Mouse (Mus musculus) cerebellum, adult (tissue): ENCODE results near the gene Ssh1.

Experiments used
- ATAC-seq: cut with Nextera tagmentation; 2 replicates; pipeline ENCODE4 v1.9.2; 2017; ENCODE audit warnings: mild to moderate bottlenecking, moderate library complexity, mixed read lengths; ENCODE audit not compliant: insufficient number of reproducible peaks, low FRiP score, low TSS enrichment

Gene Ssh1

GRCm38 (mm10) chr5:113996458-113996857, 2.8 kb upstream of the Ssh1 start:
- no peak for ATAC-seq

GRCm38 (mm10) chr5:113993031-113993486, 635 bp downstream of the Ssh1 start:
- ATAC-seq, result peak; percentile 27; the same call in 1 of the 2 replicates

GRCm38 (mm10) chr5:113992339-113992831, 1.3 kb downstream of the Ssh1 start:
- no peak for ATAC-seq

DNA sequence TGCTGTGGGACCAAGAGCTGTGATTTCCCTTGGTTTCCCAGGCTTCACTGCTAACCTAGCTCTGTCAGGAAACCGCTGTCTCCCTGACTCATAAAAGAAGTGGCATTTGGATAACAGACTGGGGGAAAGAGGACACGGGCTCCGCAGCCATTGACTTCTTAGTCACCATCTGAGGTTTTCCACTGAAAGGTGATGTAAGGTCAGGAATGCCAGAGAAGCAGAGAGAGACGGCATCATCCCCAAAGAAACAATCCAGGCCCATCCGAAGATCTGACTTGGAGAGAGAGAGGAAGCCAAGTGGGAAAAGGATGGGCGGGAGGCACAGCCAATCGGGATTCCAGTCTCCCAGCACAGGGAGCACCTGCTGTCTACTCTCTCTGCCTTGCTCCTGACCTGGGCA, 2.6 kb downstream of the Ssh1 start:
- ATAC-seq, result no peak

- no peak for ATAC-seq
Measured at GRCm38 (mm10) chr5:113990593-113990992, 3.1 kb downstream of the Ssh1 start.

DNA sequence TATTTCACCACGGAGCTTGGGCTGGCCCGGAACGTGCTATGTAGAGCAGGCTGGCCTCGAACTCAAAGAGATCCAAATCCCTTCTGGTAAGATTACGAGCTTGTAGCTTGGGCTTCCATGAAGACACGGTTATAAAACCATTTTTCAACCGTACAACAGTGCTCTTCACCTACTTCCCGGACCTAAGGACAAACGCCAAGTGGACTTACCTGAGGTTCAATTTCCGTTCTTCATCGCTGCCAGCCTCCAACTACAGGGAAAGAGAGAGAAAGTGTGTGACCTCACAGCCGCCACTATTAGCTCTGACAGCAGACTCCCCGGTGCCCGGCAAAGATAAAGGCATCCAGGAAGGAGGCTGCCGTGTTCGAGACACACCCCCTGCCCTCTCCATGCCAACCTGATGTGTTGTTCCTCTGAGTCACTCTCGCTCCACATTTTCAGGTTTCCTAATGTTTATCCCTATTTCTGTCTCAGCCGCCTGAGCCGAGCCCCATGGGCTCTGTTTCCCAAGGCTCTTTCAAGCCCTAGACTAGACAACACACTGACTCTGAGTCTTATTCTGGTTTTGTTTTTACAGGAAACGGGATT, 4.2 kb downstream of the Ssh1 start:
- ATAC-seq, result no peak

DNA sequence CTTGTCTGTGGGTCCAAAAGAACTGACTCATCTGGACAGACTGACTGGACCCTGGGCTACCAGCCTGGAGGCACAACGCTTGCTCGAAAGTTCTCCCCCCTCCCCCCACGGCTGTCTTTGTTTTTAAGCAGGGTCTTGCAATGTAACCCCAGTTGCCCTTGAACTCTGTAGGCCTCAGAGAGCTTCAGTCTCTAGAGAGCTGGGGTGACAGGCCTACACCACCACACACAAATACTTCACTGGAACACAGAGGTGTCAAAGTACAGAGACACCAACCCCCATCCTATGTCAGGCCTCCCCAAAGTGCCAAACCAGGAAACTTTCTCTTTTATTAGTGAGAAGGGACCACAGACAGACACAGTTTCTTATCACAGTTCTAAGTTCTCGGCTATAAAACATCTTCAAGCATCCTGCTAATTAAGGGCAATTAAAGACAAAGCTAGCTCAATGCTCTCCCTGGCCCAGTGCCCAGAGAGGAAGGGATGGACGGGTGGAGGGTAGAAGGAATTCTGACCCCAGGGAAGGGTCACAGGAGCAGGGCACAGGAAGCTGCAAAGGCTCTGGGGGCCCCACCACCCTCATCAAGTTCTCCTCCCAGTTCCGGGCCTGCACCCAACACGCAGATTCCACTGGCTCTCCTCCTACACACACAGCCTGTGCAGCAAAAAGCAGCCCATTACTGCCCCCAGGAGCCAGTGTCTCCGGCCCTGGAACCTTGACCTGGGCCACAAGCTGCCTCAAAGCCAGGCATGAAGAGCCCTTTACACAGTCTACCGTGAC, 7.3 kb downstream of the Ssh1 start:
- no peak for ATAC-seq

GRCm38 (mm10) chr5:113985737-113986136, 8.0 kb downstream of the Ssh1 start:
- ATAC-seq, result no peak

DNA sequence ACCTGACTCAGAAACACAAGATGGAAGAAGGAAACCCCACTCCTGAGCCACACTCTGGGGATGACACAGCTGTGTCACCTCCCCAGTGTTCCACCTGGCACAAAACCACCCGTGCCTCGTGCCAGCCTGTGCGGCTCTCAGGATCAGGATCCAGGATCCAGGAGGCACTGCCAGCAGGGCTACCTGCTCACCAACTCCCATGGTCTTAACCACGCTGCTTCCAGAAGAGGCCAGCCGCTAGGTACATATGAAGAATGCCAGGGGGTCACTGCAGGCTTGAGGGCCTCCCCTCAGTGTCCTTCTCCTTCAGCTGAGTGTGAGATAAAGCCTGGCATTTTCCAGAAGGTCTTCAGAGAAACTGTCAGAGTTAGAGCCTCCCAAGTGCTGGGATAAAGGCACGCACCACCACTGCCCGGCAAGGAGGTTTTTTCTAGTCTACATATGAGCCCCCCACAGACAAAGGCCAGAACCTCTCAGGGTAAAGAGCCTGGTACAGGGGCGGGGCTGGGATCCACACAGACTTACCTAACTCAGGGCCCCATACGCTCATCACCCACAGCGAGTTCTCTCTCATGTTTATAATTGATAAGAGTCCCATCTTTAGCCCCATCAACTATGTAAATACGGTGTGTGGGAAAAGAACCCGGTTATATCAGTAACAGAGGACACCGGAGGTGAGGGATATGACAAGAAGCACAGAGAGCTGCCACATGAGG, 9.5 kb downstream of the Ssh1 start:
- no peak for ATAC-seq

DNA sequence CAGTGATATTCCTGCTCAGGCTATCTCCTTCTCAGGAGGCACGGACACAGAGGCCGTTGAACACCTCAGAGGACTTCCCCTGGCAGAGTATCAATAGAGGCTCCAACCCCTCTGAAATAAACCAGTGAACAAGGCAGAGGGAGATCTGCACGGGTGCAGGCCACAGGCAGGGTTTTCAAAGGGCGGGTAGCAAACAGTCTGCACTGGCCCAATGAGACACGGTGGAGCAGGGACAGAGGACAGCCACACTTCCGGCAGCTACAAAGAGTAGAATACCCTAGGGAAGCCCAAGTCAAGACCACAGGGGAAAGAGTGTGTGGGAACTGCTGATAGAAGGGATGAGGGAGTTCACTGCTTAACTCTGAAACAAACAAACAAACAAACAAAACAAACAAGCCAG, 10.2 kb downstream of the Ssh1 start:
- ATAC-seq, result no peak

DNA sequence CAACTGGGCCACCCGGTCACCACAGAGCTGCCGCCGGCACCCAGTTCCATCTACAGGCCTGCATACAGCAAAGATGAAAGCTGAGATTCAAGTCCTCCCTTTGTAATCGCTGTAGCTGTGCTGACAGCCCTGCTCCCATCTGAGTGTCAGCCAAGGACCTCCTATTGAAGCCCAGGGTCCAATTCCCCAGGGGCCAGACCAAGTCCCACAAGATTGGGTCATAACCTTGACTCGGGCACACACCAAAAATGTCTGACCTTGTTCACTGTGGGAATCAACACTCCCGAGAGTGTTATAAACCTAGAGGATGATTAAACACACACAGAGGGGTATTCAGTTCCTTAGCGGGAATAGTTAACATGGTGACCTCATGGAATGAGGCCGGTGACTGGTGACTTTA, 11.9 kb downstream of the Ssh1 start:
- ATAC-seq, result no peak

DNA sequence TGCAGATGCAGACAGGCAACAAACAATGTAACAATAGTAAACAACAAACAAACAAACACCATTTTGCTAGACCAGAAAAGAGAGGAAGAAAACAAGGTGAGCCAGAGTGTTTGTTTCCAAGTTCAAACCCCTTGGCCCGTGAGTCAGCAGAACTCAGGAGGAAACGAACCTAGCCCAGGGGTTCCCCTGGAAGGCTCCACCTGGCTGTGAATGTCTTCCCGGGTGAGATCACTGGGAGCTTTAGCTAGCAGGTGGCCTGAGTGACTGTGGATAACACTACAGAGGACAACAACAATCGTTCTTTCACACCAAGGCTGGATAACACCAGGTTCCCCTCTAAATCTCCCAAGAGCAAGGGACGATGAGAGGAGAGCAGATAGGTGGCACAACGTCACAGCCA, 12.5 kb downstream of the Ssh1 start:
- no peak for ATAC-seq

DNA sequence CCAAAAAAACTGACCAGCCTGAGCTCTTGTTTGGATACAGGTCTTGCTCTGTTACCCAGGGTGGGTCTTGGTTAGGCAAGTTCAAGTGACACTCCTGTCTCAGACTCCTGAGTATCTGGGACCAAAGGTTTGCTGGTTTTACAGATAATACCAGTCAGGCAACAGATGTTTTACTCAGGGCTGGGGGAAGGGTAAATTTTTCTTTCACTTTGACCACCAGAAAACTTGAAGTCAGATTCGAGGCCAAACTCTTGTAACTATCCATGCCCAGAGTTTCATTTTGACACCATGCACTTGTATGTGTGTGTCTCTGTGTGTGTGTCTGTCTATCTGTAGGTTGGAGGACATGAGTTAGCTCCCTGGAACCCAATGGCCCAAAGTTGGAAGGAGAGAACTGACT, 13.2 kb downstream of the Ssh1 start:
- no peak for ATAC-seq

GRCm38 (mm10) chr5:113977309-113977708, 16.4 kb downstream of the Ssh1 start:
- no peak for ATAC-seq

- ATAC-seq, result no peak
Measured at GRCm38 (mm10) chr5:113976597-113976996, 17.1 kb downstream of the Ssh1 start.

- no peak for ATAC-seq
Measured at GRCm38 (mm10) chr5:113975538-113976215, 18.0 kb downstream of the Ssh1 start.

- ATAC-seq, result no peak
Measured at GRCm38 (mm10) chr5:113974576-113974975, 19.1 kb downstream of the Ssh1 start.

- ATAC-seq, result no peak
Measured at GRCm38 (mm10) chr5:113973790-113974189, 19.9 kb downstream of the Ssh1 start.

DNA sequence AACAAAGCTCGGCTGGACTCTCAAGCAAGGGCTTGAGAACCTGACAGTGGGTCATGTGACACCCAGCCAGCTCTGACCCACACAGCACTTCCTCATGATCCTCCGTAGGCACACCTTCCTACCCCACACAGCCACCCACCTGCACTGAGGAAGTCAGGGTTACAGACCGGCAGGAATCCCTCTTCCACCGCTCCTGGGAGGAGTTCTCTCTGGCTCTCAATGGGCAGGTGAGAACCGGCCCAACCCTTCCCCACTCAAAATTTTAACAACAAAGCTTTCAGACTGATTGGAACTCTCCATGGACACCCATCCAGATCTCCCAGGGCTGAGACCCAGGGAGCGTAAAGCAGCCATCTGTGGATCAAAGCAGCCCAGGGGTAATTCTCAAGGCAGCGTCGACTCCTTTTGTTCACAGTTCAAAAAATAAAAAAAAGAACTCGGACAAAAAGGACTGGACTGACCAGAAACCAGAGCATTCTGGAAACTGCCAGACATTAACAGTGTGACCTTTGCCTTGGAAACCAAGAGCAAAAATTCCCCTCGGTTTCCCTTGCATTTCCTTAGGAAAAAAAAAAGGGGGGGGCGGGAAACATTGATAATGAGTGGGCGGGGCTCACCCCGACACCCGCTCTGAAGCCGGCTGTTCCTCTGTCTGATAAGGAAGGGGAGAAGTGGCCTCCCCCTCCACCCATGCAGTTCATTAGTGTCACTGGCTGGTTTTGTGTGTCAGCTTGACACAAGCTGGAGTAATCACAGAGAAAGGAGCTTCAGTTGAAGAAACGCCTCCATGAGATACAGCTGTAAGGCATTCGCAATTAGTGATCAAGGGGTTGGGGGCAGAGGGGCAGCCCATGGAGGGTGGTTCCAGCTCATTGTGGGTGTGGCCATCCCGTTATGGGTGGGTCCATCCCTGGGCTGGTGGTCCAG, 20.8 kb downstream of the Ssh1 start:
- no peak for ATAC-seq
